Mouse (Mus musculus): ENCODE measurements at regions not wholly inside any gene's neighbourhood (a gene's known extent, or its start where the extent isn't known, plus 50 kb on each side); places are given as distances from the start of the nearest gene placed in this dataset.

GRCm38 (mm10) chr10:124288301-124288995, 1024.7 kb downstream of the Fam19a2 start:
- 65% methylated on average over 18 of the region's 18 CpGs for WGBS
- Histone ChIP-seq H3K27ac (ENCODE audit: low read depth, low read length) (no peak overlapping the region), H3K9ac (ENCODE audit: low read depth, low read length) (no peak overlapping the region), H3K36me3 (ENCODE audit: control insufficient read depth, insufficient read depth, low read length) (no peaks in the 10 kb centered on the region), H3K9me3 (ENCODE audit: control insufficient read depth, low read length) (no peaks in the 10 kb centered on the region), H3K27me3 (replicated peaks; ENCODE audit: control insufficient read depth, insufficient read depth, low read length) (no peaks in the 10 kb centered on the region), H3K4me3 (ENCODE audit: low read length) (no peak overlapping the region), H3K4me2 (ENCODE audit: low read length) (peak overlapping the region; percentile 6; the same call in 1 of the 2 replicates), H3K4me1 (ENCODE audit: control insufficient read depth, insufficient read depth, low read depth, low read length) (no peaks in the 10 kb centered on the region)
- ATAC-seq: no peak

GRCm38 (mm10) chr10:124297198-124297677, 1033.4 kb downstream of the Fam19a2 start:
- ATAC-seq: no peak
- H3K4me1 ChIP-seq (ENCODE audit: control insufficient read depth, insufficient read depth, low read depth, low read length): no peaks in the 10 kb centered on the region
- H3K9ac ChIP-seq (ENCODE audit: low read depth, low read length): no peak overlapping the region
- no peaks in the 10 kb centered on the region for H3K27me3 ChIP-seq (replicated peaks; ENCODE audit: control insufficient read depth, insufficient read depth, low read length)
- H3K9me3 ChIP-seq (ENCODE audit: control insufficient read depth, low read length): 0 out of 2 replicates have a peak, but pooled peaks cover 2% of the 10 kb centered on the region
- no peak overlapping the region for H3K27ac ChIP-seq (ENCODE audit: low read depth, low read length)
- no peaks in the 10 kb centered on the region for H3K36me3 ChIP-seq (ENCODE audit: control insufficient read depth, insufficient read depth, low read length)
- no peak overlapping the region for H3K4me3 ChIP-seq (ENCODE audit: low read length)
- WGBS: 94% methylated on average over 2 of the region's 2 CpGs
- H3K4me2 ChIP-seq (ENCODE audit: low read length): no peak overlapping the region

DNA sequence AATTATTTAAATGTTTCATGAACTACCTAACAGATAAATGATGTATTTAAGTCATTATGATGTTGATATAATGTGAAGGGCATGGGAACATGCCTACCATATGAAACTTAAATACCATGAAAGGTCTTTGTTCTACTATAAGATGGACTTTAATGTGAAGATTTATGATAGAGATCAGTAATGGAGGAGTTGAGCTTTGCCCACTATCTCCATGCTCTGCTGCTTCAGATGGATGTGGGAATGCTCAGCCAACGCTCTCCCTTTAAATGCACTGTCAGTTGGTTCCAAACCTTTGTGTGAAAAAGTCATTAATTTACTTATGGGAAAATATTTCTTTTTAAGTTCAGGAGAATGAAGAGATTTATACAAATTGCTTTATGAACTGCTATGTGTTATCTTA, 1040.9 kb downstream of the Fam19a2 start:
- H3K4me2 ChIP-seq (ENCODE audit: low read length): no peak overlapping the region
- H3K27ac ChIP-seq (ENCODE audit: low read depth, low read length): no peak overlapping the region
- ATAC-seq: no peak
- no peaks in the 10 kb centered on the region for H3K27me3 ChIP-seq (replicated peaks; ENCODE audit: control insufficient read depth, insufficient read depth, low read length)
- WGBS: 75% methylated on average over 1 of the region's 1 CpGs
- no peaks in the 10 kb centered on the region for H3K4me1 ChIP-seq (ENCODE audit: control insufficient read depth, insufficient read depth, low read depth, low read length)
- H3K36me3 ChIP-seq (ENCODE audit: control insufficient read depth, insufficient read depth, low read length): no peaks in the 10 kb centered on the region
- H3K4me3 ChIP-seq (ENCODE audit: low read length): no peak overlapping the region
- no peak overlapping the region for H3K9ac ChIP-seq (ENCODE audit: low read depth, low read length)
- no peaks in the 10 kb centered on the region for H3K9me3 ChIP-seq (ENCODE audit: control insufficient read depth, low read length)

DNA sequence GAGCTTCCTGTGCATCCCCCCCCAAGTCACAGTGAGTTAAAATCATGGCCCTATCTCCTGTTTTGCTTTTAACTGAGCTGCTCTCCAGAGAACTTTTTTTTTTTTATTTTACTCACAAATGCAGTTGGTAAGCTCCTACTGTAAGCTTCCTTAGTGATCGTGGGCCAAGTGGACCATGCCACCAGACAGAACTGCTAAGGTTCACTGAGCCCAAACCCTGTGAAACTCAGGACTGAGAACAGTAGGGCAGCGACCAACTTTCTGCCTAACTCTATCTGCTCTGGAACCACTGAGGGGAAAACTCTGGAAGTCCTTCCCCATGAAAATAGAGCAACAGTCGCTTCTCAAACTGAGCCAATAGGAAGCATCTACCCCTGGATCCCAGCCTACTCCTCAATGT, 1041.8 kb downstream of the Fam19a2 start:
- WGBS: 88% methylated on average over 3 of the region's 3 CpGs
- ATAC-seq: no peak
- no peak overlapping the region for H3K4me2 ChIP-seq (ENCODE audit: low read length)

DNA sequence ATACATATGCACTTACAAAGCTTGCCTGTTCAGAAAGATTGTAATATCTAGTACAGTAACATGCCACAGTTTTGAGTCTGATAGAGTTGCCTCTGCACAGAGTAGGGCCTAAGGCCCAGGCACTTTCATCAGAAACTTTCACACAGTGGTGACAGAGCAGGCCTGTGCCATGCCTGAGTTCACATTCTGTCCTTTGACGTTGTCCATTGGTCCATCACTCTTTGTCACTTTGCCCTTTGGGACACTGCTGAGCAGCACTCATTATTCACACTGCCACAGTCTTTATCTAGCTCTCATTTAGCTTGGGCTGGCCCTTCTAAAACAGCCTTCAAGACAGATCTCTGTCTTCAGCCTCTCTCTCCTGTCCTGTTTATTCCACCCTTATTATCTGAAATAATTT, 1055.0 kb downstream of the Fam19a2 start:
- 21% methylated on average over 1 of the region's 1 CpGs for WGBS
- no peaks in the 10 kb centered on the region for H3K4me1 ChIP-seq (ENCODE audit: control insufficient read depth, insufficient read depth, low read depth, low read length)

More for the DNA sequence above, 1041.8 kb downstream of the Fam19a2 start:
- Histone ChIP-seq H3K9ac (ENCODE audit: low read depth, low read length) (no peak overlapping the region), H3K4me3 (ENCODE audit: low read length) (no peak overlapping the region), H3K27me3 (replicated peaks; ENCODE audit: control insufficient read depth, insufficient read depth, low read length) (no peaks in the 10 kb centered on the region), H3K9me3 (ENCODE audit: control insufficient read depth, low read length) (no peaks in the 10 kb centered on the region), H3K4me1 (ENCODE audit: control insufficient read depth, insufficient read depth, low read depth, low read length) (no peaks in the 10 kb centered on the region), H3K27ac (ENCODE audit: low read depth, low read length) (no peak overlapping the region), H3K36me3 (ENCODE audit: control insufficient read depth, insufficient read depth, low read length) (no peaks in the 10 kb centered on the region)

GRCm38 (mm10) chr10:124320191-124321110, 1056.7 kb downstream of the Fam19a2 start:
- no peaks in the 10 kb centered on the region for H3K4me1 ChIP-seq (ENCODE audit: control insufficient read depth, insufficient read depth, low read depth, low read length)
- no peaks in the 10 kb centered on the region for H3K36me3 ChIP-seq (ENCODE audit: control insufficient read depth, insufficient read depth, low read length)
- 61% methylated on average over 8 of the region's 8 CpGs for WGBS
- no peak overlapping the region for H3K4me3 ChIP-seq (ENCODE audit: low read length)
- no peaks in the 10 kb centered on the region for H3K27me3 ChIP-seq (replicated peaks; ENCODE audit: control insufficient read depth, insufficient read depth, low read length)
- no peak overlapping the region for H3K9ac ChIP-seq (ENCODE audit: low read depth, low read length)
- no peak for ATAC-seq
- no peak overlapping the region for H3K27ac ChIP-seq (ENCODE audit: low read depth, low read length)
- no peak overlapping the region for H3K4me2 ChIP-seq (ENCODE audit: low read length)
- no peaks in the 10 kb centered on the region for H3K9me3 ChIP-seq (ENCODE audit: control insufficient read depth, low read length)

More for the DNA sequence above, 1055.0 kb downstream of the Fam19a2 start:
- no peak overlapping the region for H3K4me3 ChIP-seq (ENCODE audit: low read length)
- no peak overlapping the region for H3K4me2 ChIP-seq (ENCODE audit: low read length)
- H3K27me3 ChIP-seq (replicated peaks; ENCODE audit: control insufficient read depth, insufficient read depth, low read length): no peaks in the 10 kb centered on the region
- H3K9ac ChIP-seq (ENCODE audit: low read depth, low read length): no peak overlapping the region
- H3K36me3 ChIP-seq (ENCODE audit: control insufficient read depth, insufficient read depth, low read length): no peaks in the 10 kb centered on the region
- no peak for ATAC-seq
- no peak overlapping the region for H3K27ac ChIP-seq (ENCODE audit: low read depth, low read length)
- no peaks in the 10 kb centered on the region for H3K9me3 ChIP-seq (ENCODE audit: control insufficient read depth, low read length)

DNA sequence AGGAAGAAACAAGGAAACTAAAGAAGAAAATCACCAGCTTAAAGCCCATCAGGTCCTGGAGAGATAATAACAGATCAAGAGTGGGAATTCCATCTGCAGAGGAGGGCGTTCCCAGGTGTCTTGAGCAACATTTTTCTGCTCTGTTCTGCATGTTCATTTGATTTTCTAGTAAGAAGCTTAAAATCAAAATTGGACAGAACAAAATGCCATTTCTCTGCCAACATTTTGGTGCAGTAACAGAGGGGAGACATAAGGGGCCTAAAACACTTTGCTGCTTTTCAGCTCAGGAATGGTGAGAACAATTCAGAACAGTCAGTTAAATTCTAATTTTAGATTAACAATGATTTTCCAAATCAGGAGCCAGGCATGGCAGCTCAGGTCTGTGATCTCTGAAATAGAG, 1056.8 kb downstream of the Slc16a7 start:
- Histone ChIP-seq H3K27me3 (replicated peaks; ENCODE audit: control insufficient read depth, insufficient read depth, low read length) (no peaks in the 10 kb centered on the region), H3K4me2 (ENCODE audit: low read length) (no peak overlapping the region), H3K27ac (ENCODE audit: low read depth, low read length) (no peak overlapping the region), H3K9ac (ENCODE audit: low read depth, low read length) (no peak overlapping the region), H3K4me1 (ENCODE audit: control insufficient read depth, insufficient read depth, low read depth, low read length) (no peaks in the 10 kb centered on the region), H3K36me3 (ENCODE audit: control insufficient read depth, insufficient read depth, low read length) (no peaks in the 10 kb centered on the region), H3K4me3 (ENCODE audit: low read length) (no peak overlapping the region), H3K9me3 (ENCODE audit: control insufficient read depth, low read length) (no peaks in the 10 kb centered on the region)
- 78% methylated on average over 1 of the region's 1 CpGs for WGBS
- ATAC-seq: no peak

- Histone ChIP-seq H3K4me3 (ENCODE audit: low read length) (no peak overlapping the region), H3K27ac (ENCODE audit: low read depth, low read length) (no peak overlapping the region), H3K9ac (ENCODE audit: low read depth, low read length) (no peak overlapping the region), H3K4me2 (ENCODE audit: low read length) (no peak overlapping the region), H3K9me3 (ENCODE audit: control insufficient read depth, low read length) (no peaks in the 10 kb centered on the region), H3K4me1 (ENCODE audit: control insufficient read depth, insufficient read depth, low read depth, low read length) (no peaks in the 10 kb centered on the region), H3K36me3 (ENCODE audit: control insufficient read depth, insufficient read depth, low read length) (no peaks in the 10 kb centered on the region), H3K27me3 (replicated peaks; ENCODE audit: control insufficient read depth, insufficient read depth, low read length) (no peaks in the 10 kb centered on the region)
- no peak for ATAC-seq
- WGBS: 73% methylated on average over 3 of the region's 3 CpGs
Observed at GRCm38 (mm10) chr10:124338923-124339322, 1050.3 kb downstream of the Slc16a7 start.

- Histone ChIP-seq H3K9me3 (ENCODE audit: control insufficient read depth, low read length) (no peaks in the 10 kb centered on the region), H3K4me1 (ENCODE audit: control insufficient read depth, insufficient read depth, low read depth, low read length) (no peaks in the 10 kb centered on the region), H3K4me3 (ENCODE audit: low read length) (no peak overlapping the region), H3K36me3 (ENCODE audit: control insufficient read depth, insufficient read depth, low read length) (no peaks in the 10 kb centered on the region), H3K4me2 (ENCODE audit: low read length) (no peak overlapping the region), H3K27ac (ENCODE audit: low read depth, low read length) (no peak overlapping the region), H3K27me3 (replicated peaks; ENCODE audit: control insufficient read depth, insufficient read depth, low read length) (no peaks in the 10 kb centered on the region), H3K9ac (ENCODE audit: low read depth, low read length) (no peak overlapping the region)
- 45% methylated on average over 2 of the region's 2 CpGs for WGBS
- ATAC-seq: peak; percentile 84
Observed at GRCm38 (mm10) chr10:124349300-124349699, 1040.0 kb downstream of the Slc16a7 start.

All from hindbrain, embryonic 16.5 days (tissue).